Mouse (Mus musculus) cerebellum, adult 2 months (tissue): ENCODE measurements at regions not wholly inside any gene's neighbourhood (a gene's known extent, or its start where the extent isn't known, plus 50 kb on each side); places are given as distances from the start of the nearest gene placed in this dataset.

ENCODE experiments used
- CTCF ChIP-seq: fragments of 200-500 bp; IDR thresholded peaks from 2 replicates; pipeline ENCODE4 v1.5.1; 2011; ENCODE audit warnings: low read depth, mild to moderate bottlenecking, control low read depth, low read length, moderate library complexity, borderline replicate concordance; ENCODE audit not compliant: insufficient read depth
- POLR2A ChIP-seq: fragments of 200-500 bp; IDR thresholded peaks from 2 replicates; pipeline ENCODE4 v1.6.1; 2011; ENCODE audit warnings: low read length, control low read depth, borderline replicate concordance; ENCODE audit not compliant: insufficient read depth

GRCm38 (mm10) chr6:78537476-78537875 lies 68.8 kb upstream of the Reg3g start:
- TF ChIP-seq CTCF (no peak), POLR2A (no peak)
